Mouse (Mus musculus) heart, embryonic 12.5 days (tissue): Measurements from ENCODE around the gene Rrm2. TPM values are rescaled to one million over a fixed set of nuclear protein-coding genes. Genes with fewer than 3 reads are reported as not detected.

ENCODE experiments used
- ATAC-seq: fragments of 200-750 bp; cut with Nextera tagmentation; 2 replicates; pipeline ENCODE4 v1.8.0; 2017; ENCODE audit warnings: moderate TSS enrichment, moderate library complexity; ENCODE audit not compliant: insufficient number of reproducible peaks, low FRiP score
- H3K27ac ChIP-seq: fragments of 300-500 bp; sonication (generic); 2 replicates; pipeline ENCODE4 v1.5.1; 2016; ENCODE audit warnings: mild to moderate bottlenecking, moderate library complexity; ENCODE audit not compliant: poor library complexity, severe bottlenecking
- H3K27me3 ChIP-seq: fragments of 300-500 bp; sonication (generic); replicated peaks from 2 replicates; pipeline ENCODE4 v1.6.1; 2016; ENCODE audit warnings: mild to moderate bottlenecking, moderate library complexity
- H3K36me3 ChIP-seq: fragments of 300-500 bp; sonication (generic); 2 replicates; pipeline ENCODE4 v1.6.1; 2016; ENCODE audit warnings: mild to moderate bottlenecking, moderate library complexity
- H3K4me1 ChIP-seq: fragments of 300-500 bp; sonication (generic); replicated peaks from 2 replicates; pipeline ENCODE4 v1.6.1; 2016; ENCODE audit warnings: mild to moderate bottlenecking
- H3K4me2 ChIP-seq: fragments of 300-500 bp; sonication (generic); 2 replicates; pipeline ENCODE4 v1.6.1; 2016; ENCODE audit warnings: mild to moderate bottlenecking, moderate library complexity
- H3K4me3 ChIP-seq: fragments of 300-500 bp; sonication (generic); 2 replicates; pipeline ENCODE4 v1.5.1; 2016; ENCODE audit warnings: mild to moderate bottlenecking
- H3K9ac ChIP-seq: fragments of 300-500 bp; sonication (generic); 2 replicates; pipeline ENCODE4 v1.6.1; 2016; ENCODE audit warnings: mild to moderate bottlenecking, moderate library complexity
- H3K9me3 ChIP-seq: fragments of 300-500 bp; sonication (generic); replicated peaks from 2 replicates; pipeline ENCODE4 v1.6.1; 2016; ENCODE audit warnings: mild to moderate bottlenecking, moderate library complexity
- WGBS: fragments of 180-500 bp; shearing (Covaris S2); methylation state at CpG from one replicate; pipeline ENCODE4 v1.1.7; 2016; 5-methylcytosine and 5-hydroxymethylcytosine counted together
- polyA plus RNA-seq: library from polyadenylated mRNA; unstranded; fragments of >200 nt; fragmentation: Nextera tagmentation; extraction: Ambion mirVana; gene quantifications from 2 replicates; pipeline ENCODE4 v1.2.1, GENCODE M21; 2016

The Rrm2 gene
- polyA plus RNA-seq, 1 experiment from 2014 or later, result 281 TPM

GRCm38 (mm10) chr12:24753680-24754079 is 45.6 kb downstream of the Rrm2 start:
- no peaks in the 10 kb centered on the region for H3K9me3 ChIP-seq
- H3K9ac ChIP-seq, result no peak overlapping the region
- 52% methylated on average over 4 of the region's 4 CpGs for WGBS
- H3K36me3 ChIP-seq, result no peaks in the 10 kb centered on the region
- no peaks in the 10 kb centered on the region for H3K27me3 ChIP-seq
- H3K4me3 ChIP-seq, result no peak overlapping the region
- H3K4me1 ChIP-seq, result peaks cover 21% of the 10 kb centered on the region
- ATAC-seq, result no peak
- no peak overlapping the region for H3K27ac ChIP-seq
- H3K4me2 ChIP-seq, result no peak overlapping the region

GRCm38 (mm10) chr12:24754693-24755092 is 46.7 kb downstream of the Rrm2 start:
- H3K4me2 ChIP-seq, result no peak overlapping the region
- no peak overlapping the region for H3K4me3 ChIP-seq
- no peak overlapping the region for H3K27ac ChIP-seq
- no peak overlapping the region for H3K9ac ChIP-seq
- no peak for ATAC-seq
- H3K4me1 ChIP-seq, result peaks cover 23% of the 10 kb centered on the region
- no peaks in the 10 kb centered on the region for H3K27me3 ChIP-seq
- WGBS, result 60% methylated on average over 5 of the region's 5 CpGs
- H3K9me3 ChIP-seq, result no peaks in the 10 kb centered on the region
- no peaks in the 10 kb centered on the region for H3K36me3 ChIP-seq

GRCm38 (mm10) chr12:24755471-24755870 is 47.4 kb downstream of the Rrm2 start:
- Histone ChIP-seq H3K9ac (no peak overlapping the region), H3K27ac (no peak overlapping the region), H3K36me3 (no peaks in the 10 kb centered on the region), H3K4me1 (peaks cover 18% of the 10 kb centered on the region), H3K9me3 (no peaks in the 10 kb centered on the region), H3K27me3 (no peaks in the 10 kb centered on the region), H3K4me2 (no peak overlapping the region), H3K4me3 (no peak overlapping the region)
- 86% methylated on average over 9 of the region's 9 CpGs for WGBS
- no peak for ATAC-seq

DNA sequence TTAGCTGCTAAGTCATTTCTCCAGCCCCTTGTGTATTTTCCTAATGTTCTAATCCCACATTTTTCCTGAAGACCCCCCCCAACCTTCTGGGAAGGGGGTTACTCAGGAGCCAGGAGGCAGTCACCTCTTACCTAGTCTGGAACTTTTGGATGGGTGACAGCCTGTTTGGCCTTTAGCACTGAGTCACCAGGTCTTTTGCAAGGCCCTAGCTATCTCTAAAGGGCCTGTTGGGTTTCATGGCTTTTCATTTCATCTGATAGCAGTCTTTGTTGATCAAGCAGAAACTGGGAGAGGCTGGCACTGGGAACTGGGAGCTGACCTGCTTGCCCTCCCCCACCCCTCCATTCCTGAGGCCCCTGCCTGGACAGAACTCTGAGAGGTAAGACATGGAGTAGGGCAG is 49.3 kb downstream of the Rrm2 start:
- Histone ChIP-seq H3K36me3 (no peaks in the 10 kb centered on the region), H3K27ac (no peak overlapping the region)

DNA sequence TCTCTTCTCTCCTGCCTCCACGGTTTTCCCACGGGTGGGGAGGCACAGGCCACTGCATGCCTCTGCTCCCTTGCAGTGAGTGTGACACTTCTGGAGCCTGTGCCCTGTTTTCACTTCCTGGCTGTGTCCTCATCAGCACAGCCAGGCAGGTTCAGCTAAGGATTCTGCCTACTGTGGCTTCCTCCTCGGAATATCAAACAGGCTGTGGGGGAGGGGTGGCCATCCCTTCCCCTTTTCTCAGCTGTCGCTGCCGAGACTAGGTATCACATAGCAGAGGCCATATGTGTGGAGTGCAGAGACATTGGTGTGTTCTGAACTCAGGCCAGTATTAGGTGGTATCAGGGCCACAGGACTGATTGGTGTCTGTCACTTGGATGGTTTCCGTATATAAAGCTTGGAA is 50.3 kb downstream of the Rrm2 start:
- H3K9ac ChIP-seq, result no peak overlapping the region; the same call in 1 of the 2 replicates
- 14% methylated on average over 6 of the region's 6 CpGs for WGBS
- no peaks in the 10 kb centered on the region for H3K9me3 ChIP-seq
- no peak overlapping the region for H3K4me2 ChIP-seq
- no peak for ATAC-seq
- no peaks in the 10 kb centered on the region for H3K27me3 ChIP-seq
- peaks cover 18% of the 10 kb centered on the region for H3K4me1 ChIP-seq
- H3K4me3 ChIP-seq, result no peak overlapping the region
- H3K36me3 ChIP-seq, result no peaks in the 10 kb centered on the region
- no peak overlapping the region for H3K27ac ChIP-seq

More for the DNA sequence above, 49.3 kb downstream of the Rrm2 start:
- no peaks in the 10 kb centered on the region for H3K9me3 ChIP-seq
- peaks cover 18% of the 10 kb centered on the region for H3K4me1 ChIP-seq
- H3K4me3 ChIP-seq, result no peak overlapping the region
- H3K9ac ChIP-seq, result no peak overlapping the region
- no peak overlapping the region for H3K4me2 ChIP-seq
- no peaks in the 10 kb centered on the region for H3K27me3 ChIP-seq
- ATAC-seq, result no peak

GRCm38 (mm10) chr12:24762253-24762652 is 54.2 kb downstream of the Rrm2 start:
- H3K4me2 ChIP-seq, result no peak overlapping the region
- no peak for ATAC-seq
- H3K27ac ChIP-seq, result no peak overlapping the region
- H3K36me3 ChIP-seq, result no peaks in the 10 kb centered on the region
- no peaks in the 10 kb centered on the region for H3K9me3 ChIP-seq
- no peaks in the 10 kb centered on the region for H3K27me3 ChIP-seq
- no peak overlapping the region for H3K4me3 ChIP-seq
- H3K4me1 ChIP-seq, result peaks cover 10% of the 10 kb centered on the region
- no peak overlapping the region for H3K9ac ChIP-seq
- WGBS, result 18% methylated on average over 3 of the region's 3 CpGs

Other genes with a start within 250 kb of the Rrm2 start
- gene Taf1b, start 209.9 kb upstream of the Rrm2 start, polyA plus RNA-seq, result 23.9 and 25.4 TPM in 2 replicates
- 3.9 and 4.5 TPM in 2 replicates for gene Grhl1, start 136.0 kb upstream of the Rrm2 start, polyA plus RNA-seq
- gene Klf11, start 57.0 kb upstream of the Rrm2 start, polyA plus RNA-seq, result 20.6 and 21.6 TPM in 2 replicates
- gene Cys1, start 26.4 kb upstream of the Rrm2 start, polyA plus RNA-seq, result 0.76 and 1.0 TPM in 2 replicates
- 35.8 and 37.1 TPM in 2 replicates for gene Mboat2, start 122.6 kb downstream of the Rrm2 start, polyA plus RNA-seq